Mouse (Mus musculus): ENCODE measurements around the gene Nfyb.

GRCm38 (mm10) chr10:82752921-82753320, 11.0 kb downstream of the Nfyb start:
- TF ChIP-seq CTCF (IDR thresholded peaks at IDR 0.05; ENCODE audit: extremely low read depth, insufficient read depth, low read length) (no peak), POLR2A (IDR thresholded peaks at IDR 0.05; ENCODE audit: extremely low read depth, insufficient read depth, low read length) (no peak)
